Mouse (Mus musculus) R1 (cell line): Measurements from ENCODE around the gene Prpsap1.
A peak's percentile ranks its signal among the peaks of the same experiment; 100 is the strongest.
"Not testable (repeated sequence)": the region's sequence is repeated elsewhere in the genome, so short reads cannot be mapped to it uniquely, and the experiment has no call there.

Source experiments
- DNase-seq: peaks from one replicate; pipeline ENCODE4 v3.0.0-alpha.2; 2018; ENCODE audit warnings: low read depth, low spot score

Prpsap1 gene

DNA sequence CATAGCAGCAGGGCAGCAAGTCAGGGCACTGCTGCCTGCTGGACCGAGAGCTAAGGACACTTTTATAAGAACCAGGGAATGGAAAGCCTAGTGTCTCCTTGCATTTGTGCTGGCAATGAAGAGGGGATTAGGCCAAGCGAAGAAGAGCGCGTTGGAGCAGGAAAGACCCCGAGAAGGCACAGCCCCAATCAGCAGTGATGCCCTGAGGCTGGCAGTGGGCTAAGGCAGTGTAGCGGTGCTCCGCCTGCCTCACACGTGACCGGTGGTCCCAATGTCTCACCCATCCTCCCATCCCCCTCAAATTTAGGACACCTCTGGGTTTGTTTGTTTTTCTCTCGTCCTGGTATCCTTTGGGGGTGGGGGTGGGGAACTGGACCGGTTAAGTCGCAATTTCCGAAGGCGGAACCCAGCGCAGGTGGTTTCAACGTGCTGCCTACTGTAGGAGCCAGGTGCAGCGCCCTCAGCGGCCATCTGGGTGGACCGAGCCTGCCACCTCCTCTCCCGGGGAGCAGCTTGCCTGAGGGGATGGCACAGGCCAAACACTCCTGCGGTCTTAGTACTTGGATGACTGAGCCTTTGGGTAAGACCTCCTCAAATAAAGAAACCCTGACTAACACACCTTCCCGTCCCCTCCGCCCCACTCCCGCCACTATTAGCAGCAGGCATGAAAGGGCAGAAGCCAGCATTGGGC lies 21.5 kb upstream of the Prpsap1 start:
- no peak for DNase-seq

DNA sequence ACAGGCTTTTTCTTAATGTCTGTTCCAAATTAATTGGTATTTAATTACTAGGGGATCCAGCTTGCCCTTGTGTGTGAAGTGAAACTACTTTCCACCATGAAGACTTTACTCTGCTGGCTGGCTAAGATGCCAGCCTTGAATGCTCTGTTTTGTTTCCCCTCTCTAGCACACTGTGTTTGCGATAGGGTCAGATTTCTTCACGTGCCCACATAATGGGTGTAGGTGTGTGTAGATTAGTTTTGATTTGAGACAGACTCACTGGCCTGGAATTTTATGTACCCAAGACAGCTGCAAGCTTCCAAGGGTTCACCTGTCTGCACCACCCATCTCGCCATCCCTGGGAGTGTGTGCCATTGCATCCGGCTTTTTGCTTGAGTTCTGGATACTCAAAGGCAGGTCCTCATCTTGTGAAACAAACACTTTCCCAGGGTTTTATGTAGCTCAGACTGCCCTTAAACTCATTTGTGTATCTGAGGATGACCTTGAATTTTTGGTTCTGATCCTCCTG lies 19.6 kb upstream of the Prpsap1 start:
- no peak for DNase-seq

DNA sequence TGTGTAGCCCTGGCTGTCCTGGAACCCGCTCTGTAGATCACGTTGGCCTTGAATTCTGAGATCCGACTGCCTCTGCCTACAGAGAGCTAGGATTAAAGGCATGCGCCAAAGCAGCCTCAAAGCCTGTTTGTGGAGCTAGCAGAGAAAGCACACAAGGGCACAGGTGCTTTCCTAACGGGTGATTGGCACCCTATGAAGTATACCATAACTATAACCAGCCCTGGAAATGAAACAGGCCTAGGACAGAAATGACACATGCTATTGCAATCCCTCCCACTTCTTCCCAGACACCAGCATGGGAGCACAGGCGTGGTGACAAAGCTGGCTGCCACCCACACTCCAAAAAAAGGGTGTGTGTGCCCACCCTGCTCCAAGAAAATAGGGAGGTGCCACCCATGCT lies 19.0 kb upstream of the Prpsap1 start:
- DNase-seq = no peak

DNA sequence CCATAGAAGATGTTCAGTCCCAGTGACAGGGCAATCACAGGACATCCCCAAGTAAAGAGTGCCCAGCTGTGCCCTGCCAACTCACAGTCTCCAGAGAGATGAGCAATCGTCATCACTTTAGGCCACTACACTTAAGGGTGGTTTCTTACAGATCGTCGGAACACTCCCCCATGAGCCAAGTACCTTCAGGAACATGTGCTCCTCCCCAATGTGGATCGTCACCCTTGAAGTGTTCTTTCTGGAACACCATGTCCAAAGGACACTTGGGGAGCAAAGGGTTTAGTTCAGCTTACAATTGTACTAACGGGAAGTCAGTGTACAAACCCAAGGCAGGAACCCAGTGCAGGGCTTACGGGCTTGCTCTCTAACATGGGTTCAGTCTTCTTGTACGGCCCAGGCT lies 18.2 kb upstream of the Prpsap1 start:
- no peak for DNase-seq

DNA sequence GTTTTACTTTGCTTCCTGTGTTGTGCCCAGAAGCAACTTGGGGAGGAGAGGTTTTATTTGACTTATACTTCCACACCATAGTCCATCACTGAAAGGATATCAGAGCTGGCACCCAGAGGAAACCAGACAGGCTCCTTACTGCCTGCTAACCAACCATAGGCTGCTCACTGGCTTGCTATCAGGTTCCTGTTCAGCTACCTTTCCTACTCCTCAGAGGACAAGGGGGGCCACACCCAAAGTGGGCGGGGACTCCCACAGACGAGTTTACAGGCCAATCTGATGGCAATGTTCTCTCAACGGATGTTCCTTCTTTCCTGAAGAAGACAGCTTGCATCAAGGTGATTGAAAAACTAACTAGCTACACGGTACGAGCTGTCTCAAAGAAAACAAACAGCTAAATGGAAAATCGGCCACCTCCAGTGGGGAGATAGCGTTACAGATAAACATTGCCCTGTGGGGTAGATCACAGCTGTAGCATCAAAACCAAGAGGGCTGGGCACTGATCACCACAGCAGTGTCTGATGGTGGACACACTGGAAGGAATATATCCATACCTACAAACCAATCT lies 17.4 kb upstream of the Prpsap1 start:
- DNase-seq = peak; percentile 67

DNA sequence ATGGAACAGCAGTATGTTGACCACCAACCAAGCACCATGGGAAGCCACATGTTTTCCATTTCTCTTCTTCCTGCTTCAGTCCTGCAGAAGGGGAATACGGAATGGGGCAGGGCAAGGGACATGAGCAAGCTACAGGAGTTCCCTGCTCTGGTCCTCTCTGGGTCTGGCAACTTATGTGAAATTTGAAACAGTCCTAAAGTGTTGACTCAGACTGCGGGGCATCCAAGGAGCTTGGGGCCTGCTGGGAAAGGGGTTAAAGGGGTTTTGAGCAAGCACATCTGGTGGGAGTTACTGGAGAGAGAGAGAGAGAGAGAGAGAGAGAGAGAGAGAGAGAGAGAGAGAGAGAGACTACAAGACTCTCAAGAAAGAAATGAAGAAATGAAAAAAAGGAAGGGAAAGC lies 14.7 kb upstream of the Prpsap1 start:
- no peak for DNase-seq

DNA sequence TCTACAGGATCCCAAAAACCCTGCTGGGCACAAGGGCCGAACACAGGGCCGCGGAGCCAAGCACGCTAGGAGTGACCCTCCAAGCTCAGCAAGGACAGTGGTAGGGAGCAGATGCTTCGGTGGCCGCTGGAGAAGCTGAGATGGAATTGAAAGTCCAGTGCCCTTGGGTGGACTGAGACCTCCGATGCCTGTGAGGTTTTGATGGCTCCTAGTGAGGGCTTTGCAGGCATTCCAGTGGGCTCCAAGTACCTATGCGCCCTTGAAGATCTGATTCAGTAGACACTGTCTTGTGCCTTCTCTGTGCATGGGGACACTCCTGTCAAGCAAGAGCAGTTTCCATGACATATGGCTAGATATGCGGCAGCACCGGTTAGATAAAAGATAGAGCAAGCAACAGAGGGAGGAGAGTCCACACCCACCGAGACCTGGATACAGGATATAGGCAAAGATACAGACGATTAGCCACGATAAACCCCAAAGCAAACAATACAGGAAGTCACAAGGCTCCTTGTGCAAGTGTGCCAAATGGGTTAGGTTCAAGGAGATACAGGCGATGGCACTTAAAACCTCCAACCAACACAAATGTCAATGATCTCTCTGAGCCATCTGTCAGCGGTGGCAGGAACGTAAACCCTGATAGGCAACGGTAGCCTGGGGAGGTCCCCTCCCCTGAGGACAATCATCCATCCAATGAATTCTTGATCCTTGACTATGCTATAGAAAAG lies 12.3 kb upstream of the Prpsap1 start:
- no peak for DNase-seq

DNA sequence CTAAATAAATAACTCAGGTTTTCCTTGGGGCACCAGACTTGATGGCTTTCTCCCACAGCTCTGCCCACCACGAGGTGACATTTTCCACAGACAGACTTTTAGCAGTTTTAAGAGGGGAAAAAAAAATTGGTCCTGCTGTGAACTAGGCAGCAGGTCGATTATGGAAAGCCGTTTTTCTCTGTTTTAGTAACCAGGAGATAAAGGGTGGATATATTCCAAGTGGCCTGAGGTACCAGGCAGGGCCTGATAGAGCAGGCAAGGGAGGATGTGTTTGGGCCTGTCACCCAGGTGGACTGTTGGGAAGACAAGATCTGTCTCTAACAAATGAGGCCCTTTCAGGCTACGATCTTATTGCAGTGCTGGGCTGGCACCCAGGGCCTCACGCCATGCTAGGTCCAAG lies 11.6 kb upstream of the Prpsap1 start:
- DNase-seq = no peak

DNA sequence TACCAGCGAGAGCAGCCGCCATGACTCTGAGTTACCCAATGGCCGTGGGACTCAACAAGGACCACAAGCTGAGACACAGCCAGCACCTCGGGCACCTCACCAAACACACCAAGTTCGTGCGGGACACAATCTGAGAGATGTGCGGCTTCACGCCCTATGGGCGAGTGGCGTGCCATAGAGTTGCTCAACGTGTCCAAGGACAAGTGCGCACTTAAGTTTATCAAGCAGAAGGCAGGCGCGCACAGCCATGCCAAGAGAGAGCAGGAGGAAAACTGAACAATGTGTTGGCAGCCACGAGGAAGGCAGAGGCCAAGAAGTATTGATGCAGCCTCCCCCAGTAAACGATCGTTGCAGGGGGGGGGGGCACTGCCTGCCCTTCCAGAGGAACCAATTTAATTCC lies 10.5 kb upstream of the Prpsap1 start:
- peak; percentile 27 for DNase-seq

DNA sequence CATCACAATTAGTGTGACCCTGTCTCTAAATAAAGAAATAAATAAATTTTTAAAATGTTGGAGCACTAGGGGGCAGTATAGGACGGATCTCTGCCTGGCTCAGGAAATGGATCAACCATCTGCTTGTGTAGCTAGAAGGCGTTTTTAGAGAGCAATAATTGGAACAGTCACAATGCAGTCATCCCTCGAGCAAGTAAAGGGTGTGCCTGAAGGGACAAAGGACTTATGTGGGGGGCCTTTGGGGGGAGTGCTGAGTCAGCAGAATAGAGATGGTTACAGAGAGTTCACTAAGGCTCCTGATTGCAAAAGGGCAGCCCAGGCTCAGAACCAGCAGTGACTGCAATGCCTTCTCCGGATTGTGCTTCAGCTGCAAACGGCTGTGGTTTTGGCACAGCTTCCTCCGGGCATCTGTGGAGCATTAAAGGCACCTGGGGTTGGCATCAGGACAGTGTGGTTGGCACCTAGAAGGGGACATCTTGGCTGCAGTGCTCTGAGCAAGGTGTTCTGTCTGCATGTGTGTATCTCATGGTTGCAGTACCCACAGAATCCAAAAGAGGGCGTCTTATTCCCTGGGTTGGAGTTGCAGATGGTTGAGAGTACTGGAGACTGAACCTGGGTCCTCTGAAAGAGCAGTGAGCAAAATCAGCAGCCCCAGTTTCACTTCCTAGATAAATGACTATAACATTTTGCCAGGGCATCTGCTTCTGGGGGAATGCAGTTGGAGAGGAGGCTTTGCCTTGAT lies 7.2 kb upstream of the Prpsap1 start:
- peak; percentile 82 for DNase-seq

DNA sequence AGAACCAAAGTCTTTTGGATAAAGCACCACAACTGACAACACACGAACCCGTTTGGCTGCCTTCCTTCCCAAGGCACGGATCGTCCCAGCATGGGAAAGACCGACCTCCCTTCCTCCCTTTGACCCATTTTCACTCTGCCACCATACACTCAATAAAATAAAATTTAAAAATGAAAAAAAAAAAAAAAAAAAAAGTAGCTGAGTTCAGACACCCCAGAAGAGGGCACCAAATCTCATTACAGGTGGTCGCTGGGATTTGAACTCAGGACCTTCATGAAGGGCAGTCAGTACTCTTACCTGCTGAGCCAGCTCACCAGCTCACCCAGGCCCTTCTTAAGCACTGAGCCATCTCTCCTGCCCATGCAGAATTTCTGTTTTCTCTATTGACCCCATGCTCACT lies 5.0 kb upstream of the Prpsap1 start:
- no peak for DNase-seq

DNA sequence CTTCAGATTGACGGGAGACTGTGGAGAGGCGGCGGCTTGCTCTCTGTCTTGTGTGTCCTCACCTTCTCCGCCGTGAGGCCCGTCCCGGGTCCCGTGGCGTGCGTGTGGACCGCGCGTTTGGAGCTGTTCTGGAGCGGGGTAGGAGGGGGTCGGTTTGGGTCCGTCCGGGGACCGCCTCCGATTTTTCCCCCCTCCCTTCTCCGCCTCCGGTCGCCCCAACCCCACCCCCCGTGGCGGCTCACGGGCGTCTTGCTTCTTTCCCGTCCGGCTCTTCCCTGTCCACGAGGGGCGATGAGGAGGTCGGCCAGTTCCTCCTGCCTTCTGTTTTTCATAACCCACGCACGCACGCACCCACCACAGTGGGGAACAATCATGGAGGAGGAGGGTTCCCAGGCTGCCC lies 4.6 kb upstream of the Prpsap1 start:
- DNase-seq = no peak

DNA sequence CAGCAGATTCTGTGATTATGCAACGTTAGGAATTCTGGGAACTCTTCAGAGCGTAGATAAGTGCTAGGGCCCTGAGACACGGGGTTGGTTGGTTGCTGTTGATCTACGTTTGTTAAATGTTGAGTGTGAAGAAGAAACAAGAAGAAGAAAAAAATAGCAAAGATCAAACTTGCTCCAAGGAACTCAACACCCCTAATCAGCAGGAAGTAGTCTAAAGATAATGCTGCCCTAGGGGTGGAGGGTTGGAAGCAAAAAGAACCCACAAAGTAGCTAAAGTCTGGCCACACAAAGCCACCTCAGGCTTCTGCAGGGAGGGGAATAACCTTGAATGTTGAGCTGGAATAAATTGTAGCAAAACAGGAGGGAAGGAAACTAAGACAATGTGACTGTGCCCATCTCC lies 3.3 kb upstream of the Prpsap1 start:
- no peak for DNase-seq

DNA sequence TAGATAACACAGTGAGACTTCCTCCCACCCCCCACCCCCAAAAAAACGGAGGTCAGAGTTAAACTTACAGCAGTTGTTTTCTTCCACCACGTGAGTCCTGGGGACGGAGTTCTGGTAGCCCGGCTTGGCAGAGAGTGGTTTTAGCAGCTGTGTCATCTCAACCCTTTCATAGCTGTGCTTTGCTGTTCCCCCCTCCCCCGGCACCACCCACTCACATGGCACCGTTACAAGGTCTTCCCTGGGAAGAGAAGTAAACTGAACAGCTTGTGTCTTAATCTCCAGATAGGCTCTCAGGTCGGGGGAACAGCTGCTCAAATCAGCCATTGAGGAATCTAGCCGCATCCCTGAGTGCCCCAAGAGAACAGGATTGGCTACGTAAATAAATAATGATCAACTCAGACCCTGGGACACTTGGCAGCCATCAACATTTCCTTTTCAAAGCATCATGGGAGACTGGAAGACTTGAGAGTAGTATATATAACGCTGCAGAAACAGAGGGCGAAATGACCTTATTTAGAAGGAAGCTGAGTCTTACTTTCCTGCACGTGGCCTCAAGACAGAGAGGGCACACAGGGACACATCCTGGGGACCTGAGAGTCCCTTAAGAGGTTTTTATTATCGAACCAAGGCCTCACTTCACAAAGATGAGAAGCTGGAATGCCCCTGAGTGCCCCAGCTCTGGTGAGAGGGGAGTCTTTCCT lies 622 bp upstream of the Prpsap1 start:
- no peak for DNase-seq

DNA sequence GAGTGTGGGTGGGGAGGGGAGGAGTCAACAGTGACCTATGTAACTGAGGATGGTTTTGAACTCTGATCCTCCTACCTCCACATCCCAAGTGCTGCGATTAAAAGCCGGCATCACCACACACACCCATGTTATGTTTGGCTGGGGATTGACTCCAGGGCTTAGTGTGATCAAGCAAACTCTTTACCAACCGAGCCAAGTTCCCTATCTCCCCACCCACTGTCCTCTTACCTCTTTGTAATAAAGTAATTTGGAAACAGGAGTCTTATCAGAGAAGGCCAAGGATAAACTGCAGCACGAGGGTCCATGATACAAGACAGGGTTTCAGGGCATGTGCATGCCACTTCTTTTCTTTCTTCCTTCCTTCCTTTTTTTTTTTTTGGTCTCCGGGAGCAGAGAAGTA lies 811 bp downstream of the Prpsap1 start:
- no peak for DNase-seq

DNA sequence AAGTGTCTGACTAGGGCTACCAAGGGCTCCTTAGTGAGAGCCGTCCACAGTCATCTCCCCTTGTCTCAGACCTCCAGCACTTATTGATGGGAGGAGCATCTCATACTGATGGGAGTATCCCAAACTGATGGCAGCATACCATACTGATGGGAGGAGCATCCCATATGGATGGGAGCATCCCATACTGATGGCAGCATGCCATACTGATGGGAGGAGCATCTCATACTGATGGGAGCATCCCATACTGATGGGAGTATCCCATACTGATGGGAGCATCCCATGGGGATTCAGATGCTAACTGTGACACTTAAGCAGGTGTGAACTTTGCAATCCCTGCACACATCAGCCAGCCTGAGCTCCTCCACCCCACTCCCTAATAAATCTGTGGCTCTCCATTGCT lies 1.5 kb downstream of the Prpsap1 start:
- DNase-seq = not testable (repeated sequence)

DNA sequence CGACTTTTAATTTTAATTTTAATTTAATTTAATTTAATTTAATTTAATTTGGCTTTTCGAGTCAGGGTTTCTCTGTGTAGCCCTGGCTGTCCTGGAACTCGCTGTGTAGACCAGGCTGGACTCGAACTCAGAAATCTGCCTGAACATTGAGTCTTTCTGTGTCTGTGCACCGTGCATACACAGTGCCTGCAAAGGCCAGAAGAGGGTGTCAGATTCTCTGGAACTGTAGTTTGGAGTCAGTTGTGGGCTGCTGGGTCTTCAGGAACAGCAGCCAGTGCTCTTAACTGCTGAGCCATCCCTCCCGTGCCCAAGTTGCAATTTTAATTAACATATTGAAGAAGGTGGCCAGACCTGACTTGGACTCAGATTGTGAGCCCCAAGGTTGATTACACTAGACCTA lies 2.7 kb downstream of the Prpsap1 start:
- peak; percentile 49 for DNase-seq

DNA sequence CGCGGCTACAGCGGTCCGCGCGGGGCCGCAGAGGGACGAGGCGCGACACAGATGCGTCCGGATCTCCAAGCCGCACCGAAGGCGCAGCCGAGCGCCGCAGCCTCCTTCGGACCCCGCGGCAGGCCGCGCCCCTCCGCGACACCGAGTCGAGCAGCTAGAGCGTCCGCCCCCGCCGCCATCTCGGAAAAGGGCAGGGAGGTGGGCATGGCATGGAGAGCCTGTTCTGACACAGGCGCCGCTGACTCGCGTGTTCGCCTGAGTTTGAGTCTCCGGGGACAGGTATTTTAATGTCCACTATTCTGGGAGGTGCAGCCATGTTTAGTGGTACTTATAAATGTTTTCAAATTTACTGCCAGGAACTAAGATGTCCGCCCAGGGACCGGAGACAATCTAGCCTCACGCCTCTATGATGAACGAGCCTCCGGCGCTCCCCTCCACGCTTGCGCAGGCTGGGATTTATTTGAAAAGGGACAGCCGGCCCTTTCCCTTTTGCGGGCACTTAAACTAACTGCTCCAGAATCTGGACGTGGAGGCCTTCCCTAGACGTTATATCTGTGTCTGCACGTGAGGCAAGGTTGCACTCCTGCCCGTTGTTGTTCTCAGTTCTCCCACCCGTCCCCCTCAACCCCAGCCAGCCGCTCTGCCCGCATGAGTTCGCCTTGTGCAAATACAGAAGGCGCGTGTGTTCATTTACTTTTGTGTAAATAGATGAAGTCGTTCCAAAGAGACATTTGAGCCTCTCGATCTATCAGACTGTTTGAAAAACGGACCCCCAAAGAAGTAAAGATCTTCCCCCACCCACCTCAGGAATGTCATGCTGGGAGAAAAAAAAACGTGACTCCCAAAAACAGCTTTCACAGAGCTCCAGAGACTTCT lies 3.5 kb downstream of the Prpsap1 start:
- DNase-seq = peak; percentile 93

DNA sequence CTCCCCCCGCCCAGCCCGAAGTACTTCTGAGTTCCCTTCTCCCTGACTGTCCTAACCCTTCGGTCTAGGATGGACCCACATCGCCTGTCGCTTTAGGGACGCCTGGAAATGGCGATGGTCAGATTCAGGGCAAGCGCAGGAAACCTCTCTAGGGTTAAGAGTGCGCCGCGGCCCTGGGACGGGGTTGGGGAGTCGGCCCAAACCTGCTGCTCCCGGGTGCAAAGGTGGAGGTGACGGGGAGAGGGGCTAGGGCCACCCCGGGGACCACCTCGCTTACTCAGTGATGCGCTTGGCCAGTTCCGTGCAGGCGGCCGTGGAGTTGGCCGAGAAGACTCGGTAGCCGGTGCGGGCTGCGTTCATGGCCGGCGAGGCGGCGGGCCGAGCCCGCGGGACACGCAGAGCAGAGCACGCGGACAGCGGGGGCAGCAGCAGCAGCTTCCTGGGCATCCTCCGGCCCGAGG lies 4.2 kb downstream of the Prpsap1 start:
- peak; percentile 53 for DNase-seq

DNA sequence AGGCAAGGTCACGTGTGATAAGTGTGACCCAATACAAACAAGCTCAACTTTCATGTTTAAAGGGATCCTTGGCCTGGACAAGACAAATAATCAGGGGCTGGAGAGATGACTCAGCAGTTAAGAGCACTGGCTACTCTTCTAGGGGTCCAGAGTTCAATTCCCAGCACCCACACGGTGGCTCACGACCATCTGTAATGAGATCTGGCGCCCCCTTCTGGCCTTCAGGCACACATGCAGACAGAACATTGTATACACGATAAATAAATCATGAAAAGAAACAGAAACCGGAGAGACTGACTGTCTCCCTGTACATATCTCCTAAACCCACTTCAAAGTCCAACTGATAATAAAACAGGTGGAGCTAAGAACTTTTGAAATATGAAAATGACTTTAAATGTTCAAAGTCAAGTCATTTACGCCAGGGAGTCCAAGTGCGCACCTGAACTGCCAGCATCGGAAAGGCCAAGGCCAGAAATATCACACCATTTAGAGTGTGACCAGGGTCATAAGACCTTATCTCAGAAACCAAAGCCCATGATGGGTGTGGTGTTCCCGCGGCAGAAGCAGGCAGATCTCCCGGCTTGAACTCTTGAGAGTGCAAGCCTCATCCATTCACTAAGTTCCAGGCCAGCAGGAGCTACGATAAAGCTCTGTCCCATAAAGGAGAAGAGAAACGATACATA lies 5.2 kb downstream of the Prpsap1 start:
- peak; percentile 91 for DNase-seq
